Mouse (Mus musculus) heart, postnatal 4 days (tissue): ENCODE measurements around the gene Mthfsd. TPM values are rescaled to one million over a fixed set of nuclear protein-coding genes. Genes with fewer than 3 reads are reported as not detected.

Experiments used
- DNase-seq: peaks from one replicate; pipeline ENCODE4 v3.0.0; 2021
- total RNA-seq, 2 experiments: library from RNA; stranded (reverse); gene quantifications; 2 replicates each; pipeline ENCODE4 v1.2.3; 2021

The Mthfsd gene
- total RNA-seq, 2 experiments from 2014 or later, result 14.5 to 15.3 TPM

DNA sequence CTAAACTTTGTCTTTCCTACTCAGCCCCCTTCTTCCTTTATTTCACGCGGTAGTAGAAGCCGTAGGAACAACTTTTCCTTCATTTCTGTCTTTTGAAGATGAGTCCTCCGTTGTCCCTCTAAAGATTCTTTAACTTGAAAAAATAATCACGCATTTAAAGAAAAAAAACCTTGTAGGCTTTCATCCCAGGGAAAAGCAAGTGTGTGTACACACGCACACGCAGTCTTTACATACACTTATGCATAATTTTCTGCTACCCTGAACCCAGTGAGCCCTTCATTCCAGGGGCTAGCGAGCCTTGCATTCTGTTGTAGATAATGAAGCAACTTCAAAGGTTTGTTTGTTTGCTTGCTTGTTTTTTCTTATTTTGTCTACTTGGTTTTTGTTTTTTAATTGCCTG lies 19.9 kb downstream of the Mthfsd start:
- DNase-seq, result no peak

DNA sequence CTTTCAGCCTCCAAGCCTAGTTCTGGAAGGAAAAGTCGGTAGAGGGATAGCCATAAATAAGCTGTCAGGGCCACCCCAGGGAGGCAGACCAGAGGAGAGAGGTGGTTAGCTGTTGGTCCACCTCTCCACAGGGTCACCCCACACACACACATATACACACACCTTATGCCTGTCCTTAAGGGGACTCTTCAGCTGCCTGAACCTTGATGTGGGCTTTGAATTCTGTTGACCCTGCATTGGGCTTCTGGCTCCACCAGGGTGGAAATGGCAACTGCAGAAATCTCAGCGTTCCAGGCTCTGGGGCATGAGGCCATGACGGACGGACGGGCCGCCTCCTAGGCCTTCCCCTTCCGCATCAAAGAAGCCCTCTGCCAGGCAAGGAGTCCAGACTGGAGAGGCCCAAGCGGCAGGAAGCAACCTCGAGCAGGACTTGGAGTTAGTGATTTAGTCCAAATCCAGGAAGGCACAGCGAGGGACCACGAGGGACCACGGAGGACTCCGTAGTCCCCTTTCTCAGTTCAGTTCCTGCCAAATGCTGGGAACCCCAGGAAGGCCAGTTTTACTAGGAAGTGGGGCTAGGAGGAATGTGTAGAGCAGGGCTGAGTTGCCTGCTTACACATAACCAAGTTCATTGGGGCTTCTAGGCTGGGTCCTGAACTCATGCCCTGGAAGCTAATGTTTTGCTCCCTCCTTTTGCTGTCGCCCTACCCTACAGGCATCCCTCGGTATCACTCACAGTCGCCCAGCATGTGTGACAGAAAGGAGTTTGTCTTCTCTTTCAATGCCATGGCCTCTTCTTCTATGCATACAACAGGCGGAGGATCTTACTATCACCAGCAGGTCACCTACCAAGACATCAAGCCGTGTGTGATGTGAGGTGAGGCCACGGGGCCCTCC lies 21.9 kb downstream of the Mthfsd start:
- no peak for DNase-seq

DNA sequence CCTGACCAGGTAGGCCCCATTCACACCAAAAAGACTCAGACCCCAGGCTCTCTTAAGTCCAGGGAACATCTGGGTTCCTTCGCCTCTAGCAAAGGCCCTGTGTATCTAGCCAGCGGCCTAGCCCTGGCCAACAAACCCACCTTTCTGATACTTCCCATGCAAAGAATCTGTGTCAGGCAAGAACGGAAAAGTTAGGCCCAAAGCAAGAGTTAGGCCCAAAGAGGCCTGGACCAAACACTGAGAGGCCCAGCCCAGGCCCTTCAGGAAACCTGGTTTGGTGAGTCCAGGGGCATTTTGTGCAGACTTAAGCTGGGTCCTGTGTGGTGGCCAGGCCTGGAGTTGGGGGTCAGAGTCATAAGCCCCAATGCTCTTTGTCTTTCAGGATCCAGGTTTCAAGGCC lies 22.6 kb downstream of the Mthfsd start:
- no peak for DNase-seq

DNA sequence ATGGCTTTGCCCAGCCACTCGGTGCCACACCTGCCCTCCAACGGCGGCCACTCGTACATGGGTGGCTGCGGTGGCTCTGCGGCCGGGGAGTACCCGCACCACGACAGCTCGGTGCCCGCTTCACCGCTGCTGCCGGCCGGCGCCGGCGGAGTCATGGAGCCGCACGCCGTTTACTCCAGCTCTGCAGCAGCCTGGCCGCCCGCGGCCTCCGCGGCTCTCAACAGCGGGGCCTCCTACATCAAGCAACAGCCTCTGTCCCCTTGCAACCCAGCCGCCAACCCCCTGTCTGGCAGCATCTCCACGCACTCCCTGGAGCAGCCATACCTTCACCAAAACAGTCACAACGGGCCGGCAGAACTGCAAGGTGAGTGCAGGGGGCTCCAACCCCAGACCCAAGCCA lies 23.2 kb downstream of the Mthfsd start:
- no peak for DNase-seq

DNA sequence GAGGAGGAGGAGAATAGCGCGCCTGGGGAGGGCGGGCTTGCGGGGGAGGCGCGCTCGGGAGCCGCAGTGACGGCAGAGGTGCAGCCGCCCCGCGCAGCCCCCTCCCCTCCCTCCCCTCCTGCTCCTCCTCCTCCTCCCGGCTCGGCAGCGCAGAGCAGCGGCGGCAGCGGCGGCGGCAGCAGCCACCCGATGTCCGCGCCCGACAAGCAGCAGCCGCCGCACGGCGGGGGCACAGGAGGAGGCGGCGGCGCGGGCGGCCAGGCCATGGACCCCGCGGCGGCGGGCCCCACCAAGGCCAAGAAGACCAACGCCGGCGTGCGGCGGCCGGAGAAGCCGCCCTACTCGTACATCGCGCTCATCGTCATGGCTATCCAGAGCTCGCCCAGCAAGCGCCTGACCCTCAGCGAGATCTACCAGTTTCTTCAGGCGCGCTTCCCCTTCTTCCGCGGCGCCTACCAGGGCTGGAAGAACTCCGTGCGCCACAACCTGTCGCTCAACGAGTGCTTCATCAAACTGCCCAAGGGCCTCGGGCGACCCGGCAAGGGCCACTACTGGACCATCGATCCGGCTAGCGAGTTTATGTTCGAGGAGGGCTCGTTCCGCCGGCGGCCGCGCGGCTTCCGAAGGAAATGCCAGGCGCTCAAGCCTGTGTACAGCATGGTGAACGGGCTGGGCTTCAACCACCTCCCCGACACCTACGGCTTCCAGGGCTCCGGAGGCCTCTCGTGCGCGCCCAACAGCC lies 23.8 kb downstream of the Mthfsd start, which contains the start of gene Foxf1:
Gene Foxf1, plus strand, starts transcription at position 177 of the 742 bp plus-strand sequence.
- peak; percentile 26 for DNase-seq

DNA sequence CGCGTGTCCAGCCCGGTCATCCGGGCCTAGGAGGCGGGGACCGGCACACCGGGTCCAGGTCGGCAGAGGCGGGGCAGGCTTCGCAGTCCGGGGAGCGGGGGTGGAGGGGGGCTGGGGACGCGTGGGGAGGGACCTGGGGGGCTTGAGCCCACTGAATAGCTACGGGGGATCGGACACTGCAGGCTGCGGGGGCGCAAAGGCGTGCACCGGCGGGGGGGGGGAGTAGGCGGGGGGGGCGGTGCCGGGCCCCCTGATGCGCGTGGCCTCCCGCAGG lies 24.3 kb downstream of the Mthfsd start:
- no peak for DNase-seq

DNA sequence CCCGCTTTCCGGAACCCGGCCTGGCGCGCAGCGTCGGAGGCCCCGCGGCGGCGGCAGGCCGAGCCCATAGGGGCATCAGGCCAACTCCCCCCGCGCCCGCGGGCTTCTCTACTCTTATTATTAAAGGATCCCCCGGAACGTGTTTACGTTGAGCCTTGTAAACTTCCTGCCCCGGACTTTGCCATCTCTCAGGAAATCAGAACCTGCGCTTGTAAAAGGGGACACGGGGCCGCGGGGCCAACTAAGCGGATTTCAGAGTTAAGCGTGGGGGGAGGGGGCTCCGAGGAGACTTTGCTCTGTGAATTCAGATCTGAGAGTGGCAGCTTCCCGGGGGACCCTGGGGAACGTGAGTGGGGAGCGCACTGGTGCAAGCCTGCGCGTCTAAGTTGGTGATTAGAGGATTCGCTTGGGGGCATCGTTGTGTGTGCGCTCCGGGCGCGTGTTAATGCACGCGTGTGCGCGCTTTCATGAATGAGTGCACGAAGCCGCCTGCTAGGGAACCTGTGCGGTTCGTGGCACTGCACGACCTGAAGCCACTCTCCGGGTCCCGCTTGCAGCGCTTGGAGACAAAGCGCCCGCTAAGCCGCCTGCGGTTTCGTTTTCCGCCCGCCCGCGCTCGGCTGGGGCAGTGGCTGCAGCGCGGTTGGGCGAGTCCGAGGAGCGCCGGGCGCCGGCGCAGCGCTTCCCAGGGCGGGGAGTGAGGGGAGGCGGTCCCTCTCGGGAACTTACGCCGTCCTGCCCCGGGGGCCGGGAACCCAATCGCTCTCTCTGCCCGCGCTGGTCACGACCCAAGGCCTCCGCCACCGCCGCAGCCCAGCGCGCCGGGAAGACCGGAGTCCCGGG lies 24.9 kb downstream of the Mthfsd start:
- peak; percentile 82 for DNase-seq

DNA sequence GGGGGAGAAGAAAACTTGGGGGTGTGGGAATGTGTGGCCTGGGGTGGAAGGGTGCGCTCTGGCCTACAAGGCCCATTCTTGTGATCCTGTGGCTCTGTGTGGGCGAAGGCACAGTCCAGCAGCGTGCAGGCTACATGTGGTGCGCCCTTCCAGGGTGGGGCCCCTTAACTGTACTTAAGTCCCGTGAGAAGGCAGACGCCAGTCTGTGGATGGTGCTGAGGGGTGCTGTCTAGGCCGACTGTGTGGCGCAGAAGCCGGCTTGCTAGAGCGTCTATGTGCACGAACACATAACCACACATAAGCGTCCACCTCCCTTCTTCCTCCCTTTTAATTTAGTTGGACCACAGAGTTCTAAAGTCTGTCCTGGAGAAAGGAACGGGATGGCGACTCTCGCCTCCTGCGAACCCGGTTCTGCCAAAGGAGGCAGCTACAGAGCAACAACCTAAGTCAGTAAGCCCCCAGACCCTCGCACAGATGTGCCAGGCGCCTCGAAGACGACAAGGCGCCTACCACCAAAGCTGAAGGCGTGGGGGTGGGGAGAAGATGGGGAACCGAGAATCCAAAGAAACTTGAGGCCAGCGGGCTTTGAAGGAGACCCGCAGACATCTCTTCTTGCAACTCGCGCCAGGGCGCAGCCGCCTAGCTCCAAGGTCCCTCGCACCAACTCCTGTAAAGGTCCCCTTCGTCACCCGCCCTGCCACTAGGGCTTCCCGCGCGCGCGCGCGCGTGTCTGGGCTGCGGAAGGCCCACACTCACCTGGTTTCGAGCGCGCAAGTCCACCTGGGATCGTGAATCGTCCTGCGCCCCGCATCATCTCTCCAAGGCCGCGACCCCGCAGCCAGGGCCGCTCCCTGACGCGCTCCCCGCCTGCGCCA lies 25.7 kb downstream of the Mthfsd start:
- DNase-seq, result no peak

DNA sequence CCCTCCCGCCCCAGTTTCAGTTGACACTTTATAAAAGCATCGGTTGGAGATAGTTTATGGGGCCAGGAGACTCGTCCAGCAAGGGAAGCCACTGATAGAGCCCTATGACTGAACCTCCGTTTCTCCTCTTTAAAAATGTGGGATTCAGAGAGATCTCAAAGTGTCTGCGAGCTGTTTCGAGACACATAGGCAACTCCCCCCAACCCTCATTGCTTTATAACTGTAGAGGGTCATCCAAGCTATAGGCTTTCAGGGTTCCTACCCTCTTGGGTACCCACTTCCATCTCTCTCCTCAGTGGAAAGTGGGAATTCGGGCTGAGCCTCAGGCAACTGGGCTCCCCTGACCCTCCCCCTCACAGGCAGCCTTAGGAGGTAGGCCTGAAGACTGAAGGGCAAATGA lies 26.8 kb downstream of the Mthfsd start:
- no peak for DNase-seq

DNA sequence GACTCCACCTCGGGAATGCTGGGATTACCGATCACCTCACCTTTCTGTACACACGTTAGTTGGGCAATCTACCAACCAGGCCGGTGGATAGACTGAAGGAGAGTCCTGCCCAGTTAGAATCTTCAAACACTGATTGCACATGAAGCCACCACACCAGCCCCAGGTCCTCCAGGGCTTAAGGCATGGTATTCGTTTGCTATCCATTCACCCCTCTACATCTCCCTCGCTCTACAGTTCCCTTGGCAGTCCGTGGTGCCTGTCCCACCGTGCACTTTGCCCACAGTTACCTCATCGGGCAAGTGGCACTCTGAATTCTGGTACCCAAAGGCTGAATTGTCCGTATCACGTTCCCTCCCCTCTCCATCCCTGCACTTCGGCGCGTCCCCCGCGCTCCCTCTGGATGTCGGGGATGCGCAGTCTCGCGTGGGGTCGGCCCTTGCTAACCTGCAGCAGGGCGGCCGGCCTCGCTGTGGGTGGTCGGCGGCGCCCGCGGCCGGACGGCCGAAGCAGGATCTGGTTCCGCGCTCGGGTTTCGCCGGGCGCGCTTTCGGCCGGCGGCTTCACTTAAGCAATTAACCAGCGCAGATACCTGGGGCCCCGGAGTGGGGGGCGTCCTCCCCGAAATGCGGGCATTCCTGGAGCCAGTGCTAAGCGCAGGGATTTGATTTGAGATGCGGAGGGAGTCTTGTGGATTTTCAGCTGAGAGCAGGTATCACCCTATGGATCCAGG lies 27.7 kb downstream of the Mthfsd start:
- no peak for DNase-seq

DNA sequence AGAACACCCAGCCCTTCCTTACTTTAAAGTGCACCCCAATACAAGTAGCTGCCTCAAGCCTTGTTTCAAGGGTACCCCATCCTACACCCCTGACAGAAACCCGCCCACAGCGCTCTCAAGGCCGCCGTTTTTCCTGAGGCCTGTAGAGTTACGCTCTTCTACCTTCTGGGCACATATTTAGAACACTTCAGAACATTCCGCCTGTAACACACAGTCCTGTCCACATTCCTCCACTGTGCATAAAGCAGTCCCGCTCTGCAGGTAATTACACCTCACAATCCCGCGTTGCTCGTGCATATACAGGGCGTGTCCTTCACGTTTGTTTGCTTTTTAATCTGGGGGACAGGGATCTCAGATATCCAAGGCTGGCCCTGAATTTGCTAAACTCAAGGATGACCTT lies 28.2 kb downstream of the Mthfsd start:
- DNase-seq, result no peak

DNA sequence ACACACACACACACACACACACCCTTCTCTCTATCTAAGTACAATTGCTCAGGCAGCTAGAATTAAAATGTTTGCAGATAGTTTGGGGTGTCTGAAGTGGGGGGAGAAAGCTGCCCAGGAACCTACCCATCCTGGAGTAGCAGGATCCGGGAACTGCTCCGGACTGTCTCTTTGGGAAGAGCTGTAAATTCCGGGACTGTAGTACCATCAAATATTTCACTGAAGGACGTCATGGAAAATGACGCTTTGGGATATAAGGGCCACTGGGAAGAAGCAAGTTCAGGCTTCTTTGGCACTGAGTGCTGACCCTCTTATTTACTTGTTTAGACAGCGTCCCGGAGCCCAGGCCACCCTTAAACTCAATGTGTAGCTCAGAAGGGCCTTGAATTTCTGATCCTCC lies 29.0 kb downstream of the Mthfsd start:
- DNase-seq, result no peak

DNA sequence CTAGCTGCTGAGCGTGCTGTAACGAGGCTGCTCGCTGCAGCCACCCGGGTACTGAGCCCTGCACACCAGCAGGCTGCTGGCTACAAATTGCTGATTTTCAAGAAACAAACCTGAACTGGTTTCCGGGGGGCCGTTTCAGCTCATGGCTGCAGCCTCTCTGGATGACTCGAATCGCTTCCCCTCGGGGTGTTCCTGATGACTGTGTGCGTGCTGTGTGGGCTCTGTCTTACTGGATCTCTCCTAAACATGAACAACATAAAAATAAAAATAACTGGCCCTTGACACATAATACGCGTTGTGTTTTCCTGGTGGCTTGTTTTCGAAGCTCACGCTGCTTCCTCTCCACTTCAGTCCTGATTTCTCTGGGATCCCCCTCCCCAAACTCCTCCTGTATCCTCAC lies 29.5 kb downstream of the Mthfsd start:
- no peak for DNase-seq

DNA sequence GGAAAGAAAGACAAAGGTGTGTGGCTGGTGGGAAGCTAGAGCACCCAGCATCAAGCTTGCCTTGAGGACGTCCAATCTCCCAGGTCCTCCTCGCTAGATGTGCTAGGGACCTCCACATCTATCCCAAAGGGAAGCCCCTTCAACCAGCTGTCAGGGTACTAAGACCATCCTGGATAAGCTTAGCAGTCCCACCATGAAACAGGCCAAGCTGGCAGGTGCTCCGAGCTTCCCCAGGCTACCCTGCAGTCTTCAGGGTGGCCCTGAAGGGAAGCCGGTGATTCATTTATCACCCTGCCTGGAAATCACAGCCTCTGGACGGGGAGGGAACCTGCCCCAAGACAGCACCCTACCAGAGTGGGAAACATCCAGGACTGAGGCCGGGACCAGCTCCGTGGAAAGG lies 31.6 kb downstream of the Mthfsd start:
- no peak for DNase-seq

DNA sequence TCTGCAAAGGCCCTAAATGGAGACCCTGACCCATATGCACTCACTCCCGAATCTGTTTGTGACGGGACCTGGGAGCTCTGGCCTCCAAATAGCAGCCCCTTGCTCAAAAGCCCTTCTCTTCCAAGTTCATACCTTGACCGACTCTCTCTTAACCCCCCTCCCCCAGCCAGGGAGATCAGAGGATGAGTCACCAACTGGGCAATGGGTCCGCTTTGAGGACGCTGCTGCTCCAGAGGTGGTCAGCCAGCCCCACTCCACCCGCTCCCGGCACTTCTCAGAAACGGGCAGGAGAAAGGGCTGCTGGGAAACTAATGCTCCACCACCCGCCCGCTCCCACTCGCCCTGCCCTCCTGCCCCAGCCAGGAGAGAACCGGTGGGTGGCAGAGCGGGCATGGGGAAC lies 32.3 kb downstream of the Mthfsd start:
- DNase-seq, result no peak

DNA sequence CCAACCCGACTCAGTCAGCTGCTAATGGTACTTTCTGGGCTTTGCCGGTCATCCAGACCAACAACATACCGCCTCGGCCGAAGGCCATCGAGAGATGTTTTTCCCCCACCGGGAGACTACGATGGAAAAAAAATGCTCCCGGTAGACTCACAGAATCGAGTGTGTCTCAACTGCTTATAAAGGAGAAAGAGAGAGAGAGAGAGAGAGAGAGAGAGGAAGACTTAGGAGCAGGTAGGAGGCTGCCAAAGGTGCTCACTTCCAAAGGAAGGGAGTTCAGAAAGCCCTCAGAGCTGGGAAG lies 33.4 kb downstream of the Mthfsd start:
- DNase-seq, result no peak

DNA sequence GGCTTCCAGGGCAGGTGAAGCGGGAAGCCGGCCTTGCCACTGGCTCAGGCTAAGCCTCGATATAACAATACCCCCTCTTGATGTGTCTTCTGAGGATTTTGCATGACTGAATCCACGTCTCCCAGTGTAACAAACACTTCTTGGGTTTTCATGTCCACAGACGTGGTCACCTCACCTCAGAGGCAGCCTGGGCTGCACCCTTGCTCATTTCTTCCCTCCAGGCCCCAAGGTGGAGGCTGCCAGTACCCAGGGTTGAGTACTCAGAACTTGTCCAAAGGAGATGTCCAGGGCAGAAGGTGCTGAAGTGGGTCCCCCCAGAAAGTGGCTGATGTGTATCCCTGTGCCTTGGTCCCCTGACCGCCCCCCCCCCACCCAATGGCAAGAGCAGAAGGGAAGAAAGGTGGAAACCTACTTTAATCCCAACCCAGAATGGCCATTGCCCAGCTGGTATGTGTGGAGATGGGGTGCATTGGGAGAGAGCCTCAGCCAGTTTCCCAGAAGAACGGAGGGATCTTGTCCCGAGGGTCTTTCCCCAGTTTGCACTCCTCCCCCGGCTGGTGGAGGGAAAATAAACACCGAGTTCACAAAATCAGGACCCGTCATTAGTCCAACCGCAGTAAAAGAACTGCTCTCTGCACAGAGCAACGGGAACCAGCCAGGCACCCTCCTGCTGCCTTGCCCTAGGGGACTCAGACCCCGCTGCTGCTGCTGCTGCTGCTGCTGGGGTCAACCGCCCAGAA lies 33.9 kb downstream of the Mthfsd start:
- no peak for DNase-seq

DNA sequence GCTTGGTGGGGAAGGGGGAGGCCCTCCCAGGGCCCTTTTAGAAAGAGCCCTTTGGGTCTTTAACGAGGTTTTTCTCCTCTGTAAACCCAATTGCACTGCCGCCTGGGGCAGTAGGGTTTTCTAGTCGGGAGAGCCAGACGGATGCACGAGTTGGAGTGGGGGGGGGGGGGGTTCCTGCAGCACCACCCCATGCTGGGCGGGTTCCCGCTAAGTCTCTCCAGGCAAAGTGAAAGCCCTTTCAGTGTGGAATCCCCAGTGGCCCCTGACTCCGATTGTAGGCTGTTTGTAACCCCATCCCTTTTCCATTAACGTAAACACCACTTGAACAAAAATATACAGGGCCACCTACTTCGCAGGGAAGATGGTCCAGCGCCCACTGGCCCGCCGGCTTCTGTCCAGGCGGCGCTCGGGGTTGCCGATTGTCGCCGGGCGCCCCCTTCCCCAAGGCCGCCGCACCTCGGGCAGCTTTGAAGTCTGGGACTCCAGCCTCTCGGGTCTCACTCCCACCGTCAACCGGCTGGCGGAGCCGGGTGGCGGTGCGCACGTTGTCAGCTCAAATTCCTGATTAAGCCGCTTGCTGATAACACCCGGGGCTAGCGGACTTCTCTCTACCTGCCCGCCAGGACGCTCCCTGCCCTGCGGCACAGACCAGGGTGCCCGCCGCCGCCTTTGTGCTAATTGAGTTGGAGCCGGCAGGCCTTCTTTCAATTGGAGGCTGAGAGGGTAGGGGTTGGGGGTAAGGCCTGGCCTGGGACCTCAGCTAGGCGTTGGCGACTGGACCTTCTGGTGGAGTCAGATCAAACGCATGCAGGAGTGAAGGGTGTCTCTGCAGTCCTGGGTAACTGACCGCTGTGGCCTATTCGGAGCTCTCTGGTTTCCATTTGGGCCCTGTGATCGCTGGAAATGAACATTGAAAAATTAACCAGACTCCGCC lies 34.8 kb downstream of the Mthfsd start:
- no peak for DNase-seq

DNA sequence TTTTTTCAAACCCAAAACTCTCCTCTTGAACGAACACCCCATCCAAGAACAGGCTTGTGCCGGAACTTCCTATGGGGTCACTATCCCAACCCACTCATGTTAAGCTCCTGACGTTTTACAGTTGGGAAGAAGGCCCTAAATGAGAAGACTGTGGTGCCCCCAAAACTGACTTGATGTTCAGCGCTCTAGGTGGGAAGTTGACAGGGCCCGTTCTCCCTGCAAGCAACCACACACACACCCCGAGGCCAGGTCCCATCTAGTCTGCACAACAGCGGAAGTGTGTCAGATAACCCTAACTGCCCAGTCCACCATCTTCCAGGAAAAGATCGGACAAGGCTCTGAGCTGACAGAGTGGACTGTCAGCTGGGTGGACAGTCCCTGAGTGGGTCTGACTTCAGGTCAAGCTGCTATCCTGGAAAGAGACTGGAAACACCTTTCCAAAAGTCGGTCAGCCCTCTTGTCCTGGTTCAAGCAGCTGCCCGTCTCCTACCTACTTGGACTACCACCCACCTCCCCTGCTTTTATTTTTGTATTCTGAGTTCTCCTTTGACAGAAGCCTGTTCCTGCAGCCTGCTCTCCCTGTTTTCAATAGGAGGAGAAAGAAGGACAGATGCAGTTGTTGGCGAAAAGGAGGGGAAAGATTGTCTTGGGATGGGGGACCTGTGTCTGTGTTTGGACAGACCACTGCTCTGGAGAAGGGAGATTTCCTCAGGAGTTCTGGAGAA lies 35.6 kb downstream of the Mthfsd start:
- no peak for DNase-seq
